Mouse (Mus musculus) liver, adult 2 months (tissue): ENCODE results near the gene Plekhm3.

Experiments
- CTCF ChIP-seq: fragments of 200-500 bp; IDR thresholded peaks from 2 replicates; pipeline ENCODE4 v1.5.1; 2011; ENCODE audit warnings: low read depth, low read length, control low read depth
- POLR2A ChIP-seq: fragments of 200-500 bp; IDR thresholded peaks from 2 replicates; pipeline ENCODE4 v1.6.1; 2011; ENCODE audit warnings: low read length, control low read depth; ENCODE audit not compliant: insufficient read depth; ENCODE audit errors: extremely low read depth

DNA sequence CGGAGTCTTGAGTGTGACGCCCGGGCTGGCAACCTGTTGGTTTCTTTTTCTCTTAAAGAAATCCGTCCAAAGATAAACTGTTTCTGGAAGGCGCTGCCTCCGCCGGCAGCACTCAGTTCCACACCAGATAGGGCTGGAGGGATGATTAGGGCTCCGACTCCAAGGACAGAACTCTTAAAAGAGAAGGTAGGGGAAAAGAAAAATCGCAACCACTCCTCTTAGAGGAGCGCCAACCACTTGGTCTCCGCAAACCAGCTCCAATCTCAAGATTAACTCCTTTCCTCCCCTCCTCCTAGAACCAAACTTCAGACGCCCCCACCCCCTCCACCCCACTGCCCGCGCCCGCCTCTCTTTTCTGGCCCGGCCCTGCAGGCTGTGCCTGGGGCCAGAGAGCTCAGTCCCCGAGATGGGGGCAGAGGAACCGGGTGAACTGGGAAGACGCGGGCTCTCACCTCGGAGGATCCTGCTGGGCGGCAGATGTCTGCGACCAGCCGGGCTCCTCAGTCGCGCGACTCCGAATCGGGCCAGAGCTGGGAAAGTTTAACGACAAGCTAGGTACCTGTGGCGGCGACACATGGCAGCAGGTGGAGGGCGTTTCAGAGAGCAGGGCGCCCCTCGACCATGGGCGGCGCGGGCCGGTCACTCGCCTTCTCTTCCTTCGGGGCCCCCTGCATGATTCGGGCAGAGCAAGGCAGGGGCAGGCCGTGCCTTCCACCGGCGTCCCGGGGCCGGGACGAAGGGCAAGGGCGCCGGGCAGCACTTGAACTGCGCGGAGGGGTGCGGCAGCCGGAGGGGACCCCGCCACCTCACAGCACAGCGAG is 219.7 kb downstream of the Plekhm3 start:
- TF ChIP-seq POLR2A (no peak), CTCF (no peak)
